In the genomic region with DNA sequence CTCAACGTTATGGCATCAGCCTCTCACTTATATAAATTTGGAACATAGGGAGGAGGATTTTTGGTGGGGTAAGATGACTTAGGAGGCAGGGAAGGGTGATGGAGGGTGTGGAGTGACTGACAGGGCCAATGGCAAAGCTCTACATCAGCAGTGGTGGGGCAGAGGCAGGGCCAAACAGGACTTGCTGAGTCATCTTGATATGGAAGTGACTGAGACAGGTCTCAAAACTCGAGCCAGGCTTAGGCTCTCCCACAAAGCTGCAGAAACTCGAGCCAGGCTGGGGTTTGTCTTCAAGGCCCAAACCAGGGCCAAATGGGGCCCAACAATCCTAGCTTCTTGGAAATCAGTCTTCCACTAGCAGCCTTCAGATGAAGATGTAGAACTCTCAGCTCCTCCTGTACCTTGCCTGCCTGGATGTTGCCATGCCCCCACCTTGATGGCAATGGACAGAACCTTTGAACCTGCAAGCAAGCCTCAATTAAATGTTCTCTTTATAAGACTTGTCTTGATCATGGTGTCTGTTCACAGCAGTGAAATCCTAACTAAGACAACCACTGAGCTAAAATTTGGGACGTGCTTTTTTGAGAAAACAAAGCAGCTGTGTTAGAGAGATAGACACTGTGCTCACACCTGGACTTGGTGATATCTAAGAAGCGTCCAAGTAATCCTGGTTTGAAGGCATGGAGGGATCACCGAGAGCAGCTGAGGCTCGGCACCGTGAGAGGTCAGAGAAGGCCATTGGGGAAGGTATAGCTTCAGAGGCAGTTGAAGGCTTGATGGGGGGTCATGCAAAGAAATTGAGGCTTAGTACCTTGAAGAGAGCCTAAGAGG, we compare ENCODE assay signal across 17 mouse cellular contexts. TPM values are rescaled to one million over a fixed set of nuclear protein-coding genes. Genes with fewer than 3 reads are reported as not detected.
A peak's percentile ranks its signal among the peaks of the same experiment; 100 is the strongest.
DNase-seq lines count a peak whose midpoint lies in the region; ATAC-seq lines count a peak whose summit lies in the region.
"Had no signal": no experiment of that assay in that cellular context is flagged by ENCODE, and none has a peak within 500 bp of the region (broad histone marks: within the 10 kb centered on the region; RNA-seq: fewer than 3 reads in every experiment).

No protein-coding gene starts in this region.

- H3K36me3 ChIP-seq in liver, embryonic 12.5 days = no peaks in the 10 kb centered on the region
- no peaks in the 10 kb centered on the region for H3K36me3 ChIP-seq in embryonic facial prominence, embryonic 10.5 days (replicated peaks)
- H3K36me3 ChIP-seq: heart, embryonic 15.5 days; hindbrain, embryonic 13.5 days; intestine, embryonic 15.5 days had no signal

- peak overlapping the region; percentile 42 for H3K4me2 ChIP-seq in liver, embryonic 12.5 days
- H3K4me2 ChIP-seq: heart, embryonic 15.5 days; hindbrain, embryonic 13.5 days; intestine, embryonic 15.5 days had no signal

- peak; percentile 40 for DNase-seq in spleen, adult 12 weeks (ENCODE audit: low spot score)
- DNase-seq in spleen, adult 18-20 months = no peak
- peak; percentile 85 for DNase-seq in R1 (ENCODE audit: low read depth, low spot score)
- DNase-seq in embryonic facial prominence, embryonic 10.5 days (ENCODE audit: low spot score) = no peak
- no peak for DNase-seq in embryo, embryonic 10 days (ENCODE audit: low spot score)
- DNase-seq: adrenal gland, postnatal 14 days; cerebellum, postnatal 14 days; gastrocnemius, postnatal 36 days; lung, adult 2 months; midbrain, embryonic 14.5 days; thymus, postnatal 36 days had no signal

- peaks cover 3% of the 10 kb centered on the region; the same call in 1 of the 2 replicates for H3K9me3 ChIP-seq in liver, embryonic 12.5 days (replicated peaks)
- peaks cover 9% of the 10 kb centered on the region; the same call in 1 of the 2 replicates for H3K9me3 ChIP-seq in embryonic facial prominence, embryonic 10.5 days
- H3K9me3 ChIP-seq: heart, embryonic 15.5 days; hindbrain, embryonic 13.5 days; intestine, embryonic 15.5 days had no signal

- 46% methylated on average over 8 of the region's 8 CpGs for WGBS in liver, embryonic 12.5 days (ENCODE audit: insufficient replicate concordance)
- WGBS in embryonic facial prominence, embryonic 10.5 days = 77% methylated on average over 8 of the region's 8 CpGs

- peak overlapping the region; percentile 40; the same call in 1 of the 2 replicates for H3K9ac ChIP-seq in liver, embryonic 12.5 days
- H3K9ac ChIP-seq: heart, embryonic 15.5 days; hindbrain, embryonic 13.5 days; intestine, embryonic 15.5 days had no signal

- no peaks in the 10 kb centered on the region for H3K27me3 ChIP-seq in liver, embryonic 12.5 days (replicated peaks)
- no peaks in the 10 kb centered on the region for H3K27me3 ChIP-seq in embryonic facial prominence, embryonic 10.5 days (replicated peaks; ENCODE audit: low read depth, poor library complexity, severe bottlenecking)
- H3K27me3 ChIP-seq: heart, embryonic 15.5 days; intestine, embryonic 15.5 days had no signal

- H3K4me1 ChIP-seq in liver, embryonic 12.5 days = peaks cover 33% of the 10 kb centered on the region
- peaks cover 9% of the 10 kb centered on the region for H3K4me1 ChIP-seq in embryonic facial prominence, embryonic 10.5 days

- peak; percentile 90 for ATAC-seq in liver, embryonic 12.5 days
- no peak for ATAC-seq in CD4-positive, CD25-positive, alpha-beta regulatory T cell, adult 4 months
- ATAC-seq: intestine, embryonic 15.5 days had no signal

- no peak overlapping the region for H3K4me3 ChIP-seq in liver, embryonic 12.5 days
- no peak overlapping the region for H3K4me3 ChIP-seq in embryonic facial prominence, embryonic 10.5 days
- H3K4me3 ChIP-seq: heart, embryonic 15.5 days; hindbrain, embryonic 13.5 days; intestine, embryonic 15.5 days had no signal

- peak overlapping the region; percentile 82 for H3K27ac ChIP-seq in liver, embryonic 12.5 days
- no peak overlapping the region for H3K27ac ChIP-seq in embryonic facial prominence, embryonic 10.5 days (replicated peaks)
- H3K27ac ChIP-seq: heart, embryonic 15.5 days; hindbrain, embryonic 13.5 days; intestine, embryonic 15.5 days; macrophage had no signal

RNA-seq across cellular contexts. Expression of gene Zfp810, which starts 15.1 kb away (rescaled TPM):
- polyA plus RNA-seq in liver, embryonic 12.5 days (2016; fragmentation: Nextera tagmentation; extraction: Ambion mirVana) = 4.9 and 5.0 TPM in 2 replicates
- polyA plus RNA-seq in CD4-positive, CD25-positive, alpha-beta regulatory T cell, adult 4 months (2017; shearing (Covaris generic)) = 10 to 100 TPM in 1 of 2 experiments, 1 to 10 TPM in 1; 10.0 to 15.8 TPM
- polyA plus RNA-seq in embryonic facial prominence, embryonic 10.5 days (2016; fragmentation: Nextera tagmentation; extraction: Ambion mirVana) = 26.3 and 29.7 TPM in 2 replicates

Comparison
In these comparisons a context has a peak if more than half of its experiments do, and no peak if none do; other contexts are left out.
1. DNase-seq: peak in spleen, adult 12 weeks (single experiment) and R1 (single experiment); none in spleen, adult 18-20 months (0 of 2), embryonic facial prominence, embryonic 10.5 days (single experiment) and embryo, embryonic 10 days (single experiment).